Mouse (Mus musculus) heart, postnatal 0 days (tissue): ENCODE results near the gene Efnb2. TPM values are rescaled to one million over a fixed set of nuclear protein-coding genes. Genes with fewer than 3 reads are reported as not detected.

Source experiments
- ATAC-seq: fragments of 200-750 bp; cut with Nextera tagmentation; 2 replicates; pipeline ENCODE4 v1.8.0; 2017; ENCODE audit warnings: low read depth, moderate number of reproducible peaks, moderate library complexity; ENCODE audit not compliant: insufficient read depth
- DNase-seq: peaks from one replicate; pipeline ENCODE4 v3.0.0-alpha.2; 2016; ENCODE audit warnings: low spot score
- H3K27ac ChIP-seq: fragments of 300-500 bp; sonication (generic); 2 replicates; pipeline ENCODE4 v1.5.1; 2014; ENCODE audit warnings: low read depth, mild to moderate bottlenecking
- H3K27me3 ChIP-seq: fragments of 300-500 bp; sonication (generic); 2 replicates; pipeline ENCODE4 v1.6.1; 2014; ENCODE audit warnings: low read length, mixed read lengths; ENCODE audit not compliant: control insufficient read depth, insufficient read depth
- H3K36me3 ChIP-seq: fragments of 300-500 bp; sonication (generic); replicated peaks from 2 replicates; pipeline ENCODE4 v1.6.1; 2014; ENCODE audit warnings: low read length, mixed read lengths; ENCODE audit not compliant: control insufficient read depth, insufficient read depth
- H3K4me1 ChIP-seq: fragments of 300-500 bp; sonication (generic); 2 replicates; pipeline ENCODE4 v1.6.1; 2014; ENCODE audit warnings: antibody characterized with exemption; ENCODE audit not compliant: control insufficient read depth, insufficient read depth
- H3K4me2 ChIP-seq: fragments of 300-500 bp; sonication (generic); 2 replicates; pipeline ENCODE4 v1.6.1; 2014; ENCODE audit warnings: low read depth, mild to moderate bottlenecking, low read length, moderate library complexity
- H3K4me3 ChIP-seq: fragments of 300-500 bp; sonication (generic); 2 replicates; pipeline ENCODE4 v1.5.1; 2014; ENCODE audit warnings: low read depth, low read length
- H3K9ac ChIP-seq: fragments of 300-500 bp; sonication (generic); replicated peaks from 2 replicates; pipeline ENCODE4 v1.6.1; 2014; ENCODE audit warnings: low read depth, low read length, mixed read lengths
- H3K9me3 ChIP-seq: fragments of 300-500 bp; sonication (generic); replicated peaks from 2 replicates; pipeline ENCODE4 v1.6.1; 2016; ENCODE audit warnings: low read length; ENCODE audit not compliant: control insufficient read depth
- CTCF ChIP-seq: IDR thresholded peaks from 2 replicates; pipeline ENCODE4 v1.5.1; 2016; ENCODE audit warnings: antibody characterized with exemption, control low read depth, low read depth
- EP300 ChIP-seq: IDR thresholded peaks from 2 replicates; pipeline ENCODE4 v1.6.1; 2016; ENCODE audit warnings: antibody characterized with exemption, low read depth
- WGBS: fragments of 180-500 bp; shearing (Covaris S2); extraction: QIAGEN DNeasy Blood & Tissue Kit; methylation state at CpG from one replicate; pipeline ENCODE4 v1.1.7; 2014; 5-methylcytosine and 5-hydroxymethylcytosine counted together
- polyA plus RNA-seq: library from polyadenylated mRNA; unstranded; fragments of >200 nt; fragmentation: Nextera tagmentation; extraction: Ambion mirVana; gene quantifications from 2 replicates; pipeline ENCODE4 v1.2.1, GENCODE M21; 2015
- total RNA-seq: library from RNA; depleted of rRNA; stranded (reverse); fragments of >200 nt; gene quantifications from 2 replicates; pipeline ENCODE4 v1.2.3, GENCODE M21; 2014; ENCODE audit warnings: low replicate concordance

Efnb2 gene
- total and polyA plus RNA-seq, 2 experiments from 2014 or later = 6.2 to 13.8 TPM

- Histone ChIP-seq H3K9me3 (no peaks in the 10 kb centered on the region), H3K27me3 (no peaks in the 10 kb centered on the region), H3K36me3 (no peaks in the 10 kb centered on the region), H3K9ac (no peak overlapping the region), H3K4me1 (peaks cover 24% of the 10 kb centered on the region; the same call in 1 of the 2 replicates), H3K4me2 (no peak overlapping the region), H3K4me3 (no peak overlapping the region), H3K27ac (no peak overlapping the region)
- ATAC-seq = no peak
- TF ChIP-seq EP300 (no peak), CTCF (no peak)
- DNase-seq = no peak
- WGBS = 52% methylated on average over 7 of the region's 7 CpGs
These were observed 13.2 kb downstream of the Efnb2 start for GRCm38 (mm10) chr8:8647824-8648223.

GRCm38 (mm10) chr8:8647319-8647718, 13.7 kb downstream of the Efnb2 start:
- Histone ChIP-seq H3K36me3 (no peaks in the 10 kb centered on the region), H3K9ac (no peak overlapping the region), H3K9me3 (no peaks in the 10 kb centered on the region), H3K4me2 (no peak overlapping the region), H3K4me3 (no peak overlapping the region), H3K27ac (no peak overlapping the region), H3K4me1 (peaks cover 24% of the 10 kb centered on the region; the same call in 1 of the 2 replicates), H3K27me3 (no peaks in the 10 kb centered on the region)
- no peak for DNase-seq
- WGBS = 64% methylated on average over 3 of the region's 3 CpGs
- TF ChIP-seq CTCF (peak; percentile 21; the same call in 1 of the 2 replicates), EP300 (no peak)
- ATAC-seq = no peak

GRCm38 (mm10) chr8:8644160-8644915, 16.7 kb downstream of the Efnb2 start:
- DNase-seq (no peak), ATAC-seq (no peak)
- Histone ChIP-seq H3K9me3 (no peaks in the 10 kb centered on the region), H3K4me2 (no peak overlapping the region), H3K27ac (no peak overlapping the region), H3K4me1 (peaks cover 10% of the 10 kb centered on the region; the same call in 1 of the 2 replicates), H3K9ac (no peak overlapping the region), H3K36me3 (no peaks in the 10 kb centered on the region), H3K27me3 (no peaks in the 10 kb centered on the region), H3K4me3 (no peak overlapping the region)
- TF ChIP-seq CTCF (no peak), EP300 (no peak)
- 71% methylated on average over 11 of the region's 11 CpGs for WGBS

GRCm38 (mm10) chr8:8640264-8640588, 20.8 kb downstream of the Efnb2 start:
- Histone ChIP-seq H3K27ac (no peak overlapping the region), H3K27me3 (no peaks in the 10 kb centered on the region), H3K4me2 (no peak overlapping the region), H3K4me3 (no peak overlapping the region), H3K36me3 (no peaks in the 10 kb centered on the region), H3K9ac (no peak overlapping the region), H3K4me1 (0 out of 2 replicates have a peak, but pooled peaks cover 2% of the 10 kb centered on the region), H3K9me3 (no peaks in the 10 kb centered on the region)
- 46% methylated on average over 4 of the region's 4 CpGs for WGBS
- TF ChIP-seq CTCF (no peak), EP300 (no peak)
- ATAC-seq = no peak
- DNase-seq = no peak

- H3K9ac ChIP-seq = no peak overlapping the region
- H3K27me3 ChIP-seq = no peaks in the 10 kb centered on the region
- DNase-seq (no peak), ATAC-seq (no peak)
- WGBS = 65% methylated on average over 8 of the region's 8 CpGs
- no peak overlapping the region for H3K27ac ChIP-seq
- no peaks in the 10 kb centered on the region for H3K9me3 ChIP-seq
- H3K4me3 ChIP-seq = no peak overlapping the region
- H3K4me1 ChIP-seq = no peaks in the 10 kb centered on the region
- H3K36me3 ChIP-seq = no peaks in the 10 kb centered on the region
- no peak for TF ChIP-seq CTCF
- no peak for TF ChIP-seq EP300
- H3K4me2 ChIP-seq = no peak overlapping the region
These were observed 21.3 kb downstream of the Efnb2 start for GRCm38 (mm10) chr8:8639569-8640263.
